Mouse (Mus musculus): Measurements from ENCODE around the gene Med6. TPM values are rescaled to one million over a fixed set of nuclear protein-coding genes. Genes with fewer than 3 reads are reported as not detected.

Med6 gene
- total and polyA plus RNA-seq, 2 experiments from 2014 or later = 33.9 to 34.6 TPM

DNA sequence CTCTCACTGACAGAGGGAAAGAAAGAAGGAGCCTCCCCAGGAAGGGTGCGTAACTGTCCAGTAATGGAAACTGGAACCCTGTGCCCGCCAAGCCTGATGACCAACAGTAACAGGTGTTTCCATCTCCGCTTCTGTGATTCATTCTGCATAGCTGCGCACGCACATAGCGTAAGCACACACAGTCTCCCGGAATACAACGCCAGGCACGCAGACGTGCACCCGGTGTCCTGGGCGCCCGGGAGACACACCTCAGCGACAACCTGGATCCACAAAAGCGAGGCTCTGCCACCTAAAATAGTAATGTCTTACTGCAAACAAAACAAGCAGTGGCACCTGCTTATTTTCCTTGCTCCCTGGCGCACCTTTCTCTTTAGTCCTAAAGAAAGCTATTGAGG is 35.7 kb upstream of the Med6 start:
- under 1% methylated on average over 16 of the region's 16 CpGs for WGBS
- TF ChIP-seq CTCF (IDR thresholded peaks at IDR 0.05; ENCODE audit: low read depth) = no peak
- ATAC-seq (peak; percentile 86), DNase-seq (peak; percentile 88)
- peak overlapping the region; percentile 78 for H3K4me2 ChIP-seq (ENCODE audit: low read depth)
- no peaks in the 10 kb centered on the region for H3K27me3 ChIP-seq (ENCODE audit: insufficient read depth, low read length)
- H3K9ac ChIP-seq = peak overlapping the region; percentile 95
- no peaks in the 10 kb centered on the region for H3K36me3 ChIP-seq (ENCODE audit: insufficient read depth)
- H3K27ac ChIP-seq (ENCODE audit: low read depth, low read length) = peak overlapping the region; percentile 97
- no peaks in the 10 kb centered on the region for H3K9me3 ChIP-seq (ENCODE audit: low read length)
- peaks cover 18% of the 10 kb centered on the region; the same call in 1 of the 2 replicates for H3K4me1 ChIP-seq (ENCODE audit: insufficient read depth)
- peak overlapping the region; percentile 76 for H3K4me3 ChIP-seq (ENCODE audit: low read depth, low read length)

- Histone ChIP-seq H3K4me2 (ENCODE audit: low read depth) (no peak overlapping the region), H3K27ac (ENCODE audit: low read depth, low read length) (no peak overlapping the region), H3K9me3 (ENCODE audit: low read length) (no peaks in the 10 kb centered on the region), H3K4me3 (ENCODE audit: low read depth, low read length) (no peak overlapping the region), H3K4me1 (ENCODE audit: insufficient read depth) (peaks cover 6% of the 10 kb centered on the region; the same call in 1 of the 2 replicates), H3K36me3 (ENCODE audit: insufficient read depth) (no peaks in the 10 kb centered on the region), H3K9ac (no peak overlapping the region), H3K27me3 (ENCODE audit: insufficient read depth, low read length) (no peaks in the 10 kb centered on the region)
- WGBS = 77% methylated on average over 4 of the region's 4 CpGs
- DNase-seq (no peak), ATAC-seq (no peak)
- no peak for TF ChIP-seq CTCF (IDR thresholded peaks at IDR 0.05; ENCODE audit: low read depth)
Measured at GRCm38 (mm10) chr12:81628091-81628490, 33.3 kb upstream of the Med6 start.

GRCm38 (mm10) chr12:81627426-81627825 is 32.6 kb upstream of the Med6 start:
- Histone ChIP-seq H3K9ac (no peak overlapping the region), H3K4me3 (ENCODE audit: low read depth, low read length) (no peak overlapping the region), H3K4me2 (ENCODE audit: low read depth) (no peak overlapping the region), H3K27me3 (ENCODE audit: insufficient read depth, low read length) (no peaks in the 10 kb centered on the region), H3K9me3 (ENCODE audit: low read length) (no peaks in the 10 kb centered on the region), H3K27ac (ENCODE audit: low read depth, low read length) (no peak overlapping the region), H3K36me3 (ENCODE audit: insufficient read depth) (no peaks in the 10 kb centered on the region), H3K4me1 (ENCODE audit: insufficient read depth) (no peaks in the 10 kb centered on the region)
- ATAC-seq = no peak
- WGBS = 72% methylated on average over 6 of the region's 6 CpGs
- TF ChIP-seq CTCF (IDR thresholded peaks at IDR 0.05; ENCODE audit: low read depth) = no peak
- DNase-seq = no peak

DNA sequence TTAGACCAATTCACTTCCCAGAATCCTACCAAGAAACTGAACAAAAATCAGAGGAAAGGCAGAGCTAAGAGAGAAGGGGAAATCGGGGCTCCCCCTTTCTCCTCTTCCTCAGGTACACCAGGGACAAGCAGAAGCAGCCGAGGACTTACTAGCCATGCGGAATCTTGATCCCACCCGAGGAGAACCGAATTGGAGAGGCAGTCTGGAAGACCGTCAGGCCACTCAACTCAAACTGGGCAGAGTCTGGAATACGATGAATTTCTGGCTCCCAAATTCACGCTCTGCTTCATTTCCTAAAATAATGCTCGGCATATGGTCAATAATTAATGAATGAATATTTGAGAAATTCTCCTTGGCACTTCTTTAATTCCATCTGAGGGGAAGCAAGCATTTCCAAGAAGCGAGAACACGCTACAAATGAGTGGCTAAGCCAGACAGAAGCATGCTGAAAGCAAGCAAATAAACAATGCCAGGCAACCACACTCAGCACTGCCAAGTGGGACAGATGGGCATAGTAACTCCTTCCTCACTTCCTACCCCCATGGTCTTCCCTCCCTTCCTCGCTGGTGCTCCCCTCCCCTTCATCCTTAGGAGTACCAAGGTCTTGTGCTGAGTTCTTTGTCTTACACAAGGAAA is 31.5 kb upstream of the Med6 start:
- H3K9ac ChIP-seq = no peak overlapping the region
- no peak overlapping the region for H3K27ac ChIP-seq (ENCODE audit: low read depth, low read length)
- TF ChIP-seq CTCF (IDR thresholded peaks at IDR 0.05; ENCODE audit: low read depth) = no peak
- no peaks in the 10 kb centered on the region for H3K27me3 ChIP-seq (ENCODE audit: insufficient read depth, low read length)
- H3K4me1 ChIP-seq (ENCODE audit: insufficient read depth) = no peaks in the 10 kb centered on the region
- 47% methylated on average over 12 of the region's 12 CpGs for WGBS
- DNase-seq (peak; percentile 68), ATAC-seq (no peak)
- no peak overlapping the region for H3K4me2 ChIP-seq (ENCODE audit: low read depth)
- H3K36me3 ChIP-seq (ENCODE audit: insufficient read depth) = no peaks in the 10 kb centered on the region
- H3K9me3 ChIP-seq (ENCODE audit: low read length) = no peaks in the 10 kb centered on the region
- H3K4me3 ChIP-seq (ENCODE audit: low read depth, low read length) = no peak overlapping the region

DNA sequence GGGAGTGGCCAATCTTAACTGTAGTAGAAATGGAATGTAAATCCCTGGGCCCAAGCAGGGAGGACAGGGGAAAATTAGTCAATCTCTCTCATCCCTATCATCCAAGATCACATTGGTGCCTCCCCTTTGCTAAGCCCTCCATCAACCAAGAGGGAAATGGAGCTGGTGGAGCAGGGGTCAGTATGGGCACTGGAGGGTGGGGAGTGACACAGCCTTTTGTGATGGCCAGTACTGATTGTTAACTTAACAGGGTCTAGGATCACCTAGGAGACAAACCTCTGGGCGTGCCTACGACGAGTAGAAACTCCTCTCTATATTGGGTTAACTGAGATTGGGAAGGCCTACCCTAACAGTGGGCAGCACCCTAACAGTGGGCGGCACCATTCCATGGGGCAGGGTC is 28.6 kb upstream of the Med6 start:
- Histone ChIP-seq H3K4me3 (ENCODE audit: low read depth, low read length) (no peak overlapping the region), H3K4me2 (ENCODE audit: low read depth) (no peak overlapping the region), H3K36me3 (ENCODE audit: insufficient read depth) (no peaks in the 10 kb centered on the region), H3K9me3 (ENCODE audit: low read length) (no peaks in the 10 kb centered on the region), H3K4me1 (ENCODE audit: insufficient read depth) (no peaks in the 10 kb centered on the region), H3K27ac (ENCODE audit: low read depth, low read length) (no peak overlapping the region), H3K9ac (no peak overlapping the region), H3K27me3 (ENCODE audit: insufficient read depth, low read length) (no peaks in the 10 kb centered on the region)
- DNase-seq = no peak
- ATAC-seq = no peak
- 79% methylated on average over 4 of the region's 4 CpGs for WGBS
- TF ChIP-seq CTCF (IDR thresholded peaks at IDR 0.05; ENCODE audit: low read depth) = no peak

GRCm38 (mm10) chr12:81619302-81619701 is 24.5 kb upstream of the Med6 start:
- peak; percentile 88 for DNase-seq
- Histone ChIP-seq H3K4me1 (ENCODE audit: insufficient read depth) (no peaks in the 10 kb centered on the region), H3K4me2 (ENCODE audit: low read depth) (no peak overlapping the region), H3K9me3 (ENCODE audit: low read length) (no peaks in the 10 kb centered on the region), H3K27me3 (ENCODE audit: insufficient read depth, low read length) (no peaks in the 10 kb centered on the region), H3K4me3 (ENCODE audit: low read depth, low read length) (no peak overlapping the region), H3K36me3 (ENCODE audit: insufficient read depth) (no peaks in the 10 kb centered on the region), H3K27ac (ENCODE audit: low read depth, low read length) (no peak overlapping the region), H3K9ac (no peak overlapping the region)
- WGBS = 8% methylated on average over 5 of the region's 5 CpGs
- peak; percentile 64; the same call in 1 of the 2 replicates for ATAC-seq
- peak; percentile 94 for TF ChIP-seq CTCF (IDR thresholded peaks at IDR 0.05; ENCODE audit: low read depth)

GRCm38 (mm10) chr12:81616980-81617379 is 22.2 kb upstream of the Med6 start:
- no peak overlapping the region for H3K9ac ChIP-seq
- H3K4me2 ChIP-seq (ENCODE audit: low read depth) = no peak overlapping the region
- DNase-seq (no peak), ATAC-seq (no peak)
- H3K4me1 ChIP-seq (ENCODE audit: insufficient read depth) = no peaks in the 10 kb centered on the region
- TF ChIP-seq CTCF (IDR thresholded peaks at IDR 0.05; ENCODE audit: low read depth) = no peak
- 80% methylated on average over 7 of the region's 7 CpGs for WGBS
- H3K9me3 ChIP-seq (ENCODE audit: low read length) = no peaks in the 10 kb centered on the region
- H3K27ac ChIP-seq (ENCODE audit: low read depth, low read length) = no peak overlapping the region
- no peak overlapping the region for H3K4me3 ChIP-seq (ENCODE audit: low read depth, low read length)
- no peaks in the 10 kb centered on the region for H3K27me3 ChIP-seq (ENCODE audit: insufficient read depth, low read length)
- no peaks in the 10 kb centered on the region for H3K36me3 ChIP-seq (ENCODE audit: insufficient read depth)
